Mouse (Mus musculus) intestine, postnatal 0 days (tissue): Measurements from ENCODE around the gene Olfr531. TPM values are rescaled to one million over a fixed set of nuclear protein-coding genes. Genes with fewer than 3 reads are reported as not detected.

Experiments
- ATAC-seq: fragments of 200-750 bp; cut with Nextera tagmentation; 2 replicates; pipeline ENCODE4 v1.8.0; 2017; ENCODE audit warnings: mild to moderate bottlenecking, moderate TSS enrichment, moderate library complexity
- H3K27ac ChIP-seq: fragments of 300-500 bp; sonication (generic); 2 replicates; pipeline ENCODE4 v1.5.1; 2014; ENCODE audit warnings: mild to moderate bottlenecking, low read depth, low read length, moderate library complexity
- H3K27me3 ChIP-seq: fragments of 300-500 bp; sonication (generic); replicated peaks from 2 replicates; pipeline ENCODE4 v1.6.1; 2014; ENCODE audit warnings: low read length, mixed read lengths; ENCODE audit not compliant: control insufficient read depth, insufficient read depth
- H3K36me3 ChIP-seq: fragments of 300-500 bp; sonication (generic); 2 replicates; pipeline ENCODE4 v1.6.1; 2014; ENCODE audit warnings: mild to moderate bottlenecking, moderate library complexity; ENCODE audit not compliant: control insufficient read depth, insufficient read depth
- H3K4me1 ChIP-seq: fragments of 300-500 bp; sonication (generic); replicated peaks from 2 replicates; pipeline ENCODE4 v1.6.1; 2014; ENCODE audit warnings: antibody characterized with exemption, low read length, mixed read lengths; ENCODE audit not compliant: control insufficient read depth, insufficient read depth
- H3K4me2 ChIP-seq: fragments of 300-500 bp; sonication (generic); replicated peaks from 2 replicates; pipeline ENCODE4 v1.6.1; 2014; ENCODE audit warnings: low read depth, mild to moderate bottlenecking, moderate library complexity
- H3K4me3 ChIP-seq: fragments of 300-500 bp; sonication (generic); 2 replicates; pipeline ENCODE4 v1.5.1; 2014; ENCODE audit warnings: low read depth, low read length
- H3K9ac ChIP-seq: fragments of 300-500 bp; sonication (generic); 2 replicates; pipeline ENCODE4 v1.6.1; 2014; ENCODE audit warnings: mild to moderate bottlenecking, low read depth, low read length
- H3K9me3 ChIP-seq: fragments of 300-500 bp; sonication (generic); 2 replicates; pipeline ENCODE4 v1.6.1; 2016; ENCODE audit warnings: mixed run types; ENCODE audit not compliant: control insufficient read depth
- CTCF ChIP-seq: sonication (generic); IDR thresholded peaks from 2 replicates; pipeline ENCODE4 v1.5.1; 2016; ENCODE audit warnings: low read depth, mild to moderate bottlenecking, control low read depth, antibody characterized with exemption, moderate library complexity
- WGBS: fragments of 180-500 bp; shearing (Covaris S2); extraction: QIAGEN DNeasy Blood & Tissue Kit; methylation state at CpG from one replicate; pipeline ENCODE4 v1.1.7; 2014; 5-methylcytosine and 5-hydroxymethylcytosine counted together
- polyA plus RNA-seq: library from polyadenylated mRNA; unstranded; fragments of >200 nt; fragmentation: Nextera tagmentation; extraction: Ambion mirVana; gene quantifications from 2 replicates; pipeline ENCODE4 v1.2.1, GENCODE M21; 2015

Gene Olfr531
- not detected in 2 replicates for polyA plus RNA-seq

- no peaks in the 10 kb centered on the region for H3K4me1 ChIP-seq
- no peaks in the 10 kb centered on the region for H3K36me3 ChIP-seq
- TF ChIP-seq CTCF = no peak
- no peak within 1 kb of the TSS for H3K4me2 ChIP-seq
- no peak within 1 kb of the TSS for H3K27ac ChIP-seq
- no peak for ATAC-seq
- no peak within 1 kb of the TSS for H3K9ac ChIP-seq
- H3K27me3 ChIP-seq = no peaks in the 10 kb centered on the region
- 83% methylated on average over 1 of the region's 1 CpGs for WGBS
- no peaks in the 10 kb centered on the region for H3K9me3 ChIP-seq
- no peak within 1 kb of the TSS for H3K4me3 ChIP-seq
These were observed at the start of gene Olfr531 for GRCm38 (mm10) chr7:140402818-140403217. TSS of gene Olfr531 (minus strand) at chr7:140402918.

GRCm38 (mm10) chr7:140443141-140443540 is 40.4 kb upstream of the Olfr531 start:
- 87% methylated on average over 1 of the region's 1 CpGs for WGBS
- no peaks in the 10 kb centered on the region for H3K36me3 ChIP-seq
- no peaks in the 10 kb centered on the region for H3K9me3 ChIP-seq
- no peak overlapping the region for H3K4me3 ChIP-seq
- TF ChIP-seq CTCF = no peak
- ATAC-seq = no peak
- H3K4me2 ChIP-seq = no peak overlapping the region
- no peaks in the 10 kb centered on the region for H3K27me3 ChIP-seq
- H3K4me1 ChIP-seq = no peaks in the 10 kb centered on the region
- no peak overlapping the region for H3K9ac ChIP-seq
- no peak overlapping the region for H3K27ac ChIP-seq

GRCm38 (mm10) chr7:140421539-140421938 is 18.8 kb upstream of the Olfr531 start, which contains the start of gene Olfr532:
TSS of gene Olfr532 (minus strand) at chr7:140421639.
- Histone ChIP-seq H3K4me1 (no peaks in the 10 kb centered on the region), H3K9ac (no peak within 1 kb of the TSS), H3K9me3 (no peaks in the 10 kb centered on the region), H3K4me3 (no peak within 1 kb of the TSS), H3K27ac (no peak within 1 kb of the TSS), H3K27me3 (no peaks in the 10 kb centered on the region), H3K36me3 (no peaks in the 10 kb centered on the region), H3K4me2 (no peak within 1 kb of the TSS)
- no peak for ATAC-seq
- no peak for TF ChIP-seq CTCF
- 81% methylated on average over 1 of the region's 1 CpGs for WGBS

- TF ChIP-seq CTCF = no peak
- no peak overlapping the region for H3K4me3 ChIP-seq
- no peak overlapping the region for H3K9ac ChIP-seq
- no peaks in the 10 kb centered on the region for H3K27me3 ChIP-seq
- H3K36me3 ChIP-seq = no peaks in the 10 kb centered on the region
- H3K9me3 ChIP-seq = no peaks in the 10 kb centered on the region
- no peak overlapping the region for H3K4me2 ChIP-seq
- no peak for ATAC-seq
- 93% methylated on average over 2 of the region's 2 CpGs for WGBS
- no peaks in the 10 kb centered on the region for H3K4me1 ChIP-seq
- H3K27ac ChIP-seq = no peak overlapping the region
These were observed 25.8 kb downstream of the Olfr531 start for GRCm38 (mm10) chr7:140376911-140377310.

GRCm38 (mm10) chr7:140376231-140376630 is 26.5 kb downstream of the Olfr531 start, which contains the start of gene Olfr530:
TSS of gene Olfr530 (minus strand) at chr7:140376331.
- ATAC-seq = no peak
- WGBS = 29% methylated on average over 1 of the region's 1 CpGs
- H3K9me3 ChIP-seq = no peaks in the 10 kb centered on the region
- H3K9ac ChIP-seq = no peak within 1 kb of the TSS
- TF ChIP-seq CTCF = no peak
- no peaks in the 10 kb centered on the region for H3K4me1 ChIP-seq
- no peak within 1 kb of the TSS for H3K4me3 ChIP-seq
- no peaks in the 10 kb centered on the region for H3K27me3 ChIP-seq
- H3K27ac ChIP-seq = no peak within 1 kb of the TSS
- H3K4me2 ChIP-seq = no peak within 1 kb of the TSS
- H3K36me3 ChIP-seq = no peaks in the 10 kb centered on the region

GRCm38 (mm10) chr7:140374300-140374699 is 28.4 kb downstream of the Olfr531 start:
- no peaks in the 10 kb centered on the region for H3K4me1 ChIP-seq
- WGBS = 75% methylated on average over 4 of the region's 4 CpGs
- H3K9ac ChIP-seq = no peak overlapping the region
- no peak overlapping the region for H3K4me2 ChIP-seq
- ATAC-seq = no peak
- no peak for TF ChIP-seq CTCF
- no peak overlapping the region for H3K4me3 ChIP-seq
- H3K27me3 ChIP-seq = no peaks in the 10 kb centered on the region
- no peaks in the 10 kb centered on the region for H3K36me3 ChIP-seq
- no peaks in the 10 kb centered on the region for H3K9me3 ChIP-seq
- no peak overlapping the region for H3K27ac ChIP-seq

- no peaks in the 10 kb centered on the region for H3K27me3 ChIP-seq
- H3K36me3 ChIP-seq = no peaks in the 10 kb centered on the region
- H3K4me1 ChIP-seq = no peaks in the 10 kb centered on the region
- no peak for ATAC-seq
- 67% methylated on average over 3 of the region's 3 CpGs for WGBS
- H3K4me3 ChIP-seq = no peak within 1 kb of the TSS
- no peaks in the 10 kb centered on the region for H3K9me3 ChIP-seq
- no peak within 1 kb of the TSS for H3K4me2 ChIP-seq
- no peak within 1 kb of the TSS for H3K27ac ChIP-seq
- no peak for TF ChIP-seq CTCF
- no peak within 1 kb of the TSS for H3K9ac ChIP-seq
These were observed 41.1 kb downstream of the Olfr531 start, which contains the start of gene Olfr60 for GRCm38 (mm10) chr7:140361571-140361970. TSS of gene Olfr60 (minus strand) at chr7:140361671.

Other genes with a start within 250 kb of the Olfr531 start
- 0.92 and 0.99 TPM in 2 replicates for gene Sprn, start 248.0 kb downstream of the Olfr531 start, polyA plus RNA-seq
- gene Olfr522, start 238.2 kb downstream of the Olfr531 start, polyA plus RNA-seq = not detected in 2 replicates
- not detected in 2 replicates for gene Olfr523, start 229.7 kb downstream of the Olfr531 start, polyA plus RNA-seq
- not detected in 2 replicates for gene Olfr524, start 197.0 kb downstream of the Olfr531 start, polyA plus RNA-seq
- gene Cd163l1, start 184.7 kb downstream of the Olfr531 start, polyA plus RNA-seq = 0.16 and 0.22 TPM in 2 replicates
- not detected in 2 replicates for gene 5830411N06Rik, start 155.6 kb downstream of the Olfr531 start, polyA plus RNA-seq
- gene Olfr525, start 82.1 kb downstream of the Olfr531 start, polyA plus RNA-seq = not detected in 2 replicates
- gene Olfr527, start 68.9 kb downstream of the Olfr531 start, polyA plus RNA-seq = not detected in 2 replicates
- gene Olfr60, start 41.2 kb downstream of the Olfr531 start, polyA plus RNA-seq = not detected in 2 replicates
- not detected in 2 replicates for gene Olfr530, start 26.6 kb downstream of the Olfr531 start, polyA plus RNA-seq
- not detected in 2 replicates for gene Olfr532, start 18.7 kb upstream of the Olfr531 start, polyA plus RNA-seq
- gene Olfr533, start 60.5 kb upstream of the Olfr531 start, polyA plus RNA-seq = not detected in 2 replicates
- not detected in 2 replicates for gene Olfr535, start 81.3 kb upstream of the Olfr531 start, polyA plus RNA-seq
- not detected in 2 replicates for gene Olfr536, start 104.5 kb upstream of the Olfr531 start, polyA plus RNA-seq
- not detected in 2 replicates for gene Olfr538, start 165.0 kb upstream of the Olfr531 start, polyA plus RNA-seq
- gene Olfr46, start 198.4 kb upstream of the Olfr531 start, polyA plus RNA-seq = not detected in 2 replicates
- not detected in 2 replicates for gene Olfr61, start 226.1 kb upstream of the Olfr531 start, polyA plus RNA-seq
- gene Olfr53, start 243.5 kb upstream of the Olfr531 start, polyA plus RNA-seq = not detected in 2 replicates